Mouse (Mus musculus) forebrain, embryonic 11.5 days (tissue): Measurements from ENCODE around the gene Gm20388. TPM values are rescaled to one million over a fixed set of nuclear protein-coding genes. Genes with fewer than 3 reads are reported as not detected.

Source experiments
- ATAC-seq: fragments of 200-750 bp; cut with Nextera tagmentation; replicated peaks from 2 replicates; pipeline ENCODE4 v1.8.0; 2017; ENCODE audit warnings: moderate TSS enrichment; ENCODE audit not compliant: low FRiP score
- DNase-seq: peaks from one replicate; pipeline ENCODE4 v3.0.0-alpha.2; 2017; ENCODE audit warnings: low spot score
- H3K27ac ChIP-seq: fragments of 300-500 bp; sonication (generic); 2 replicates; pipeline ENCODE4 v1.5.1; 2014; ENCODE audit warnings: low read depth, low read length
- H3K27me3 ChIP-seq: fragments of 300-500 bp; sonication (generic); 2 replicates; pipeline ENCODE4 v1.6.1; 2014; ENCODE audit warnings: mild to moderate bottlenecking, low read length, mixed read lengths; ENCODE audit not compliant: control insufficient read depth, insufficient read depth
- H3K36me3 ChIP-seq: fragments of 300-500 bp; sonication (generic); 2 replicates; pipeline ENCODE4 v1.6.1; 2014; ENCODE audit warnings: mild to moderate bottlenecking, low read length, moderate library complexity, mixed read lengths; ENCODE audit not compliant: control insufficient read depth, insufficient read depth
- H3K4me1 ChIP-seq: fragments of 300-500 bp; sonication (generic); replicated peaks from 2 replicates; pipeline ENCODE4 v1.6.1; 2014; ENCODE audit warnings: low read length, mixed read lengths; ENCODE audit not compliant: control insufficient read depth, insufficient read depth
- H3K4me2 ChIP-seq: fragments of 300-500 bp; sonication (generic); 2 replicates; pipeline ENCODE4 v1.6.1; 2014; ENCODE audit warnings: low read depth, mild to moderate bottlenecking, low read length, moderate library complexity, mixed read lengths; ENCODE audit not compliant: severe bottlenecking
- H3K4me3 ChIP-seq: fragments of 300-500 bp; sonication (generic); 2 replicates; pipeline ENCODE4 v1.5.1; 2014; ENCODE audit warnings: low read depth, low read length
- H3K9ac ChIP-seq: fragments of 300-500 bp; sonication (generic); 2 replicates; pipeline ENCODE4 v1.6.1; 2014; ENCODE audit warnings: low read length
- H3K9me3 ChIP-seq: fragments of 300-500 bp; sonication (generic); 2 replicates; pipeline ENCODE4 v1.6.1; 2016; ENCODE audit warnings: low read length, mixed read lengths; ENCODE audit not compliant: control insufficient read depth
- WGBS: fragments of 180-500 bp; shearing (Covaris S2); extraction: QIAGEN DNeasy Blood & Tissue Kit; methylation state at CpG from one replicate; pipeline ENCODE4 v1.1.7; 2014; 5-methylcytosine and 5-hydroxymethylcytosine counted together
- polyA plus RNA-seq: library from polyadenylated mRNA; unstranded; fragments of >200 nt; fragmentation: Nextera tagmentation; extraction: Ambion mirVana; gene quantifications from 2 replicates; pipeline ENCODE4 v1.2.1, GENCODE M21; 2014

Gene Gm20388
- polyA plus RNA-seq, 1 experiment from 2014 or later = not detected

- no peak overlapping the region for H3K4me3 ChIP-seq
- H3K36me3 ChIP-seq = no peaks in the 10 kb centered on the region
- peak overlapping the region; percentile 23 for H3K9ac ChIP-seq
- H3K27me3 ChIP-seq = peaks cover 24% of the 10 kb centered on the region
- WGBS = 4% methylated on average over 16 of the region's 16 CpGs
- H3K4me1 ChIP-seq = peaks cover 51% of the 10 kb centered on the region
- no peaks in the 10 kb centered on the region for H3K9me3 ChIP-seq
- ATAC-seq (peak; percentile 45; the same call in 1 of the 2 replicates), DNase-seq (peak; percentile 79)
- peak overlapping the region; percentile 70 for H3K27ac ChIP-seq
- no peak overlapping the region; the same call in 1 of the 2 replicates for H3K4me2 ChIP-seq
Measured at GRCm38 (mm10) chr8:120307103-120307502, 396.5 kb downstream of the Gm20388 start.

- H3K4me2 ChIP-seq = no peak overlapping the region; the same call in 1 of the 2 replicates
- H3K4me3 ChIP-seq = no peak overlapping the region
- H3K4me1 ChIP-seq = peaks cover 51% of the 10 kb centered on the region
- ATAC-seq (no peak), DNase-seq (peak; percentile 65)
- 43% methylated on average over 11 of the region's 11 CpGs for WGBS
- no peaks in the 10 kb centered on the region for H3K9me3 ChIP-seq
- no peaks in the 10 kb centered on the region for H3K36me3 ChIP-seq
- peak overlapping the region; percentile 70 for H3K27ac ChIP-seq
- peak overlapping the region; percentile 23; the same call in 1 of the 2 replicates for H3K9ac ChIP-seq
- H3K27me3 ChIP-seq = peaks cover 24% of the 10 kb centered on the region
Measured at GRCm38 (mm10) chr8:120307528-120307927, 396.9 kb downstream of the Gm20388 start.

GRCm38 (mm10) chr8:120308131-120308530 is 397.5 kb downstream of the Gm20388 start:
- ATAC-seq (no peak), DNase-seq (no peak)
- H3K36me3 ChIP-seq = no peaks in the 10 kb centered on the region
- H3K27me3 ChIP-seq = peaks cover 24% of the 10 kb centered on the region
- no peak overlapping the region for H3K4me3 ChIP-seq
- H3K4me1 ChIP-seq = peaks cover 48% of the 10 kb centered on the region
- H3K9ac ChIP-seq = 0 out of 2 replicates have a peak overlapping the region, but pooled peaks have one; percentile 16
- H3K4me2 ChIP-seq = no peak overlapping the region
- WGBS = 41% methylated on average over 8 of the region's 8 CpGs
- no peaks in the 10 kb centered on the region for H3K9me3 ChIP-seq
- H3K27ac ChIP-seq = no peak overlapping the region

DNA sequence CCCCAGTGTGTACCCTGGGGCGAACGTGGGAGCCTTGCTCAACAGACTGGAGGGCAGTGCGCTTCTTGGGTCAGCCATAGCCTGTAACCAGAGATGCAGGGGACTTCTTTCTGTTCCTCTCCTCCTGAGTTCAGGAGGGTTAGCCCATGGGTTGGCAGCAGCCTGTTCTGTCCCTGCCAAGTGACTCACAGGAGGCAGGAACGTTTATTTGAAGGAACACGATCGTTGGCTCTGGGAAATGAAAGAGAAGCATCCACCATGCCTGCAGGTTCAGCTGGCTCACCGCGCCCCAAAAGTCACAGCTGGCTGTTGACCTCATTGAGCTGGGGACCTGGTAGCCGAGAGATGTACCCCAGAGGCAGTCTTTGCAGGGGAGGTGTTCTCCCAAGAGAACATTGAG is 397.9 kb downstream of the Gm20388 start:
- WGBS = 45% methylated on average over 9 of the region's 9 CpGs
- Histone ChIP-seq H3K36me3 (no peaks in the 10 kb centered on the region), H3K9me3 (no peaks in the 10 kb centered on the region), H3K27me3 (peaks cover 24% of the 10 kb centered on the region), H3K9ac (no peak overlapping the region), H3K4me2 (no peak overlapping the region), H3K27ac (no peak overlapping the region), H3K4me1 (peaks cover 46% of the 10 kb centered on the region), H3K4me3 (no peak overlapping the region)
- DNase-seq (no peak), ATAC-seq (no peak)

DNA sequence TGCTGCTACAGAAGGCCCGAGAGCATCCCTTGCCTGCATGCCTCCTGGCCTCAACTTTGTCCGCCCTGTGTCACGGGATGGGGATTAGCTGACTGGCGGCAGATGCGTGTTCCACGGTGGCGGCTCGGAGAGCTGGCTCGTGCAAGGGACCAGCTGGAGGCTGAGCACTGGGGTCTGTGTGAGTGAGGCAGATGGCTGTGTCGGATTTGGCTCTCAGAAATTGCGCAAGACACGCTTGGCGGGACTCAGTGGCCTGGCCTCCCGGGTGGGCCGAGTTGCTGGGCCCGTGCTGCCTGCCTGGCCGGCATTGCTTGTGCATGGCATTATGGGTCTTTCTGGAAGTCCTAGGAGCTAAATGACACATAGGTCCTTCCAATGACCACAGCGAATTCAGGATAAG is 398.7 kb downstream of the Gm20388 start:
- no peaks in the 10 kb centered on the region for H3K9me3 ChIP-seq
- H3K27me3 ChIP-seq = peaks cover 24% of the 10 kb centered on the region
- no peak overlapping the region for H3K9ac ChIP-seq
- no peaks in the 10 kb centered on the region for H3K36me3 ChIP-seq
- peak; percentile 78 for DNase-seq
- H3K4me1 ChIP-seq = peaks cover 39% of the 10 kb centered on the region
- H3K4me2 ChIP-seq = no peak overlapping the region
- peak; percentile 29; the same call in 1 of the 2 replicates for ATAC-seq
- peak overlapping the region; percentile 28; the same call in 1 of the 2 replicates for H3K27ac ChIP-seq
- no peak overlapping the region for H3K4me3 ChIP-seq
- 42% methylated on average over 18 of the region's 18 CpGs for WGBS

- Histone ChIP-seq H3K36me3 (no peaks in the 10 kb centered on the region), H3K27me3 (peaks cover 24% of the 10 kb centered on the region), H3K4me1 (peaks cover 35% of the 10 kb centered on the region), H3K9me3 (no peaks in the 10 kb centered on the region), H3K27ac (no peak overlapping the region), H3K4me3 (no peak overlapping the region), H3K9ac (no peak overlapping the region), H3K4me2 (no peak overlapping the region)
- no peak for DNase-seq
- 80% methylated on average over 5 of the region's 5 CpGs for WGBS
- no peak for ATAC-seq
Measured at GRCm38 (mm10) chr8:120310063-120310462, 399.4 kb downstream of the Gm20388 start.

DNA sequence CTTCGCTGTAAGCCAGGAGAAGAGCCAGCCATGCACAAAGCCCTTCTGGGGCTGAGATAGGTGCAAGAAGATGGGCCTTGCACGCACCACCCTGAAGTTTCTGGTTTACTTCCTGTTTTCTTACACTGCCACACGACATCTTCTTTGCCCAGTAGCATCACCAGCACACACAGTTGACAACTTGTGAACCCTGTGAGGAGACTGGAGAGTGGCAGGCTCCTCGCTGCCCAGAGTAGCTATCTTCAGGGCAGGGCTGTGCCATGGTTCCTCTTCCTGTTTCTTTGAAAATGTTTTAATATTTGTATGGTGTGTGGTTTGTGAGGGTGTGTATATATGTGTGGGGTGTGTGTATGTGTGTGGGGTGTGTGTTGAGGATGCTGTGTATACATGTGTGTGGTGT is 401.8 kb downstream of the Gm20388 start:
- DNase-seq (no peak), ATAC-seq (no peak)
- peaks cover 20% of the 10 kb centered on the region for H3K4me1 ChIP-seq
- WGBS = 92% methylated on average over 4 of the region's 4 CpGs
- H3K4me2 ChIP-seq = no peak overlapping the region
- no peak overlapping the region for H3K9ac ChIP-seq
- H3K27ac ChIP-seq = no peak overlapping the region
- peaks cover 6% of the 10 kb centered on the region; the same call in 1 of the 2 replicates for H3K27me3 ChIP-seq
- H3K9me3 ChIP-seq = no peaks in the 10 kb centered on the region
- no peaks in the 10 kb centered on the region for H3K36me3 ChIP-seq
- no peak overlapping the region for H3K4me3 ChIP-seq

GRCm38 (mm10) chr8:120313674-120314073 is 403.0 kb downstream of the Gm20388 start:
- H3K4me2 ChIP-seq = no peak overlapping the region
- no peak for DNase-seq
- H3K36me3 ChIP-seq = no peaks in the 10 kb centered on the region
- no peak for ATAC-seq
- peaks cover 2% of the 10 kb centered on the region; the same call in 1 of the 2 replicates for H3K27me3 ChIP-seq
- 66% methylated on average over 3 of the region's 3 CpGs for WGBS
- no peak overlapping the region for H3K4me3 ChIP-seq
- no peaks in the 10 kb centered on the region for H3K9me3 ChIP-seq
- H3K9ac ChIP-seq = no peak overlapping the region
- H3K27ac ChIP-seq = no peak overlapping the region
- peaks cover 17% of the 10 kb centered on the region; the same call in 1 of the 2 replicates for H3K4me1 ChIP-seq

GRCm38 (mm10) chr8:120314932-120315331 is 404.3 kb downstream of the Gm20388 start:
- Histone ChIP-seq H3K4me2 (no peak overlapping the region), H3K27me3 (peaks cover 2% of the 10 kb centered on the region; the same call in 1 of the 2 replicates), H3K36me3 (no peaks in the 10 kb centered on the region), H3K4me3 (no peak overlapping the region), H3K9me3 (no peaks in the 10 kb centered on the region), H3K27ac (no peak overlapping the region), H3K4me1 (peaks cover 6% of the 10 kb centered on the region; the same call in 1 of the 2 replicates), H3K9ac (no peak overlapping the region)
- WGBS = 85% methylated on average over 5 of the region's 5 CpGs
- no peak for DNase-seq
- ATAC-seq = no peak
